Mouse (Mus musculus) brain, embryonic 14.5 days (tissue): ENCODE data around the gene Lamb3. TPM values are rescaled to one million over a fixed set of nuclear protein-coding genes. Genes with fewer than 3 reads are reported as not detected.

Experiments
- DNase-seq: peaks from one replicate; pipeline ENCODE4 v3.0.0-alpha.2; 2011; ENCODE audit warnings: low read depth
- CTCF ChIP-seq: fragments of 200-500 bp; IDR thresholded peaks from 2 replicates; pipeline ENCODE4 v1.5.1; 2012; ENCODE audit warnings: inconsistent platforms, mild to moderate bottlenecking, moderate library complexity, borderline replicate concordance; ENCODE audit not compliant: insufficient read depth, insufficient read length; ENCODE audit errors: extremely low read depth
- POLR2A ChIP-seq: fragments of 200-500 bp; IDR thresholded peaks from 2 replicates; pipeline ENCODE4 v1.6.1; 2012; ENCODE audit warnings: mild to moderate bottlenecking, inconsistent platforms, borderline replicate concordance; ENCODE audit not compliant: poor library complexity, insufficient read depth, insufficient read length, severe bottlenecking; ENCODE audit errors: extremely low read depth
- polyA plus RNA-seq: library from polyadenylated mRNA; depleted of rRNA; stranded (reverse); fragments of >200 nt; gene quantifications from 2 replicates; pipeline ENCODE4 v1.2.3, GENCODE M21; 2012; rRNA removed

The Lamb3 gene
- polyA plus RNA-seq, 1 experiment, result 0.67 TPM

GRCm38 (mm10) chr1:193376478-193377134 lies 169.1 kb downstream of the Lamb3 start:
- no peak for TF ChIP-seq POLR2A
- peak; percentile 90 for TF ChIP-seq CTCF
- DNase-seq, result peak; percentile 87

DNA sequence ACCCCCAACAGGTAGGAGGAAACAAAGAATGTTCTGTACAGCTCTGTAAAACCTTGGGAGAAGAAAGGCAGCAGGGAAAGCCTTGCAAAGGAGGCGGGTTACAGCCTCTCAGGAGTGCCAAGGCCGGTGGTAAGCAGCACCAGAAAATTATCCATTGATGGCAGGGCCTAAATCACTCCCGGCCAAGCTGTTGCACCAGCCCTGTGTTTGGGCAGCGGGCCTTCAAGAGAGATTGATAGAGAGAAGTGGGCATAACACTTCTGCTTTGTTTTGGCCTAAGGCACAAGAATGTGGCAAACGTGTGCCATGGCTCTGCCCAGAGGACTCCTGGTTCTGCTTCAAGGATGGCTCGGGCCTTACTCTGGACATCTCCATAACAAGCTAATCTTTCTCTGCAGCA lies 172.1 kb downstream of the Lamb3 start:
- no peak for DNase-seq

DNA sequence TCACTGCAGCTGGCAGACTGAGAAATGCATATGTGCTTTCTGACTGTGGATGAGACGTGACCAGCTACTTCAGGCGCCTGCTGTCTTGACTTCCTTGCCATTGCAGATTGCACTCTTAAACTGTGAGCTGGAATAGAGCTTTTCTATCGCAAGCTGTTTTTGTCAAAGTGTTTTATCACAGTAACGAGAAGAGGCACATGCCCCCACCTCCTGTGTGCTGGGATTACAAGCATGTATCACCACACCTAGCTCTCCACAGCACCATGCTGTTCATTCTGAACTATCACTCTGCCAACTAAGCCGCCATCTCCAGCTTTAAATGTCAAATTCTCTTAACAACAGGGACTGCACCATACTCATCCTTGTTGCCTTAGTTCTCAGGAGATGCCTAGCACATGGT lies 173.4 kb downstream of the Lamb3 start:
- no peak for DNase-seq
- TF ChIP-seq CTCF, result no peak
- TF ChIP-seq POLR2A, result no peak

More for the DNA sequence above, 172.1 kb downstream of the Lamb3 start:
- TF ChIP-seq CTCF (no peak), POLR2A (no peak)

GRCm38 (mm10) chr1:193381597-193382404 lies 174.3 kb downstream of the Lamb3 start:
- peak; percentile 62 for DNase-seq
- no peak for TF ChIP-seq CTCF
- no peak for TF ChIP-seq POLR2A

- DNase-seq, result peak; percentile 74
Observed at GRCm38 (mm10) chr1:193382435-193382834, 174.9 kb downstream of the Lamb3 start.

DNA sequence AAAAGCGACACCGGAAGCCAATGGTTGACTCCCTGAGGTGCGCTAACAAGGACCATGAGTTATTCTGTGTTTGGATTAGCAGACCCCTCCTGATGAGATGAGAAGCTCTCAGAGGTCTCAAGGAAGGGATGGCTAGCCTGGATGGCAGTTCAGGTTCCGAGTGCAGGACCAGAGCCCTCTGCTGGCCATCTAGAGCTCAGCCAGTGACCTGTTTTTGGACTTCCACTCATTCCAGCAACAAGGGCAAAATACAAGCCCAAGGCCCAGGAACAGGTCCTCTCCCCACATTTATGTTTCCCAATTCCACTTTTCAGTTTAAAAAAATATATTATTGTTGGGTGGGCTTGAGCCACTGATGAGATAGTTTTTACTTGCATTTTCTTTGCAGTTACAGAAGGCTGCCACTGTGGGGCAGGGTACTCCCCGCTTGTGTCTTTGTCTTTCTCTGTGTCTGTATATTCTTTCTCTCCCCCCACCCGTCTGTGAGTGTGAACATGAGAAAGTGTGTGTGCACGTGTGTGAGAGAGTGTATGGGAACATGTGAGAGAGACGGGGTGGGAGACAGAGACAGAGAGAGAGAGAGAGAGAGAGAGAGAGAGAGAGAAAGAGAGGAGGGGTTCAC lies 175.5 kb downstream of the Lamb3 start:
- TF ChIP-seq POLR2A (no peak), CTCF (peak; percentile 70)
- DNase-seq, result peak; percentile 74

More at GRCm38 (mm10) chr1:193382435-193382834, 174.9 kb downstream of the Lamb3 start:
- no peak for TF ChIP-seq CTCF
- TF ChIP-seq POLR2A, result no peak

DNA sequence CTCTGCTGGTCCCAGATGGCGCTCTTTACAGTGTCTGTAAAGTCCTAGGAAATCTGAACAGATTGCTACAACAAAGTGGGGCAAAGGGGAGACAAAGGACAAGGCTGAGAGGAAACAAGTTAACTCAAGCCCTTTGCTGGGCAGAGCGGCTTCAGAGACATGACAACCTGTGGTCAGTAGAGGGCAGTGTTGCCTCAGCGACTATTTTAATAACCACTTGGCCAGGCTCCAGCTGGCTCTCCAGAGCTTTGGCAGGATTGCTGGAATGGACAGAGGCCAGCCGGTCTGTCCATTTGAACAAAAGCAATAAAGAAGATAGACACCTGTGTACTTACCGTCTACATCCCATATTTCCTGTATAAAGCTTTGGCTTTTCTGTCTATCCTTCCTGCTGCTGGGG lies 178.6 kb downstream of the Lamb3 start:
- TF ChIP-seq CTCF (peak; percentile 89), POLR2A (no peak)
- DNase-seq, result peak; percentile 94

- DNase-seq, result peak; percentile 53
- no peak for TF ChIP-seq POLR2A
- no peak for TF ChIP-seq CTCF
Observed at GRCm38 (mm10) chr1:193387241-193387640, 179.7 kb downstream of the Lamb3 start.

DNA sequence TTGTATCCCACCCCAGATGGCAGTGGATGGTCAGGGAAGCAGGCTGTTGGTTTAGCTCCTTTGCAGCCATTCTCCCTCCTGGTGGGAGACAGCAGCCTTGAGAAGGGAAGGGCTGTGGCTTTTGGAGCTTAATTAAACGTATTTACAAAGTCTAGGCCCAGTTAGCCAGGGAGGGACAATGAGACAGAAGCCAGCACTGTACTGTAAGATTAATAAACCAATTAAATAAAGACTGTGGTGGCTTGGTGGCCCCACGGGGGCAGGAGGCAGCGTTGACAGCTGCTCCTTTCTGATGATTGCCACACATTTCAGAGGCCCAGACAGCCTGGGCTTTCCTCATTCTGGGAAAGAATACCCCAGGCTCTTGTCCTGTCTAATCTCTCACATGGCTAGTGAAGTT lies 182.0 kb downstream of the Lamb3 start:
- peak; percentile 87 for DNase-seq
- TF ChIP-seq POLR2A (no peak), CTCF (no peak)

GRCm38 (mm10) chr1:193390004-193390403 lies 182.5 kb downstream of the Lamb3 start:
- no peak for DNase-seq

GRCm38 (mm10) chr1:193392266-193392665 lies 184.8 kb downstream of the Lamb3 start:
- TF ChIP-seq CTCF, result peak; percentile 12; the same call in 1 of the 2 replicates
- no peak for TF ChIP-seq POLR2A

More at GRCm38 (mm10) chr1:193390004-193390403, 182.5 kb downstream of the Lamb3 start:
- TF ChIP-seq POLR2A (no peak), CTCF (no peak)

More at GRCm38 (mm10) chr1:193392266-193392665, 184.8 kb downstream of the Lamb3 start:
- no peak for DNase-seq

Other genes with a start within 250 kb of the Lamb3 start
- 6.6 and 10.3 TPM in 2 replicates for gene Syt14, start 171.9 kb upstream of the Lamb3 start, polyA plus RNA-seq
- 30.2 and 37.0 TPM in 2 replicates for gene Diexf, start 77.4 kb upstream of the Lamb3 start, polyA plus RNA-seq
- 1.1 and 1.2 TPM in 2 replicates for gene Irf6, start 54.6 kb upstream of the Lamb3 start, polyA plus RNA-seq
- gene A130010J15Rik, start 39.7 kb upstream of the Lamb3 start, polyA plus RNA-seq, result 7.6 and 7.9 TPM in 2 replicates
- gene Traf3ip3, start 6.0 kb upstream of the Lamb3 start, polyA plus RNA-seq, result 0.82 and 0.96 TPM in 2 replicates
- gene Hsd11b1, start 56.4 kb downstream of the Lamb3 start, polyA plus RNA-seq, result 0.09 and 0.37 TPM in 2 replicates
- gene G0s2, start 65.5 kb downstream of the Lamb3 start, polyA plus RNA-seq, result 7.3 and 9.8 TPM in 2 replicates
- 40.8 and 47.3 TPM in 2 replicates for gene Camk1g, start 162.6 kb downstream of the Lamb3 start, polyA plus RNA-seq